Comparison of ENCODE assay signal across 8 mouse cellular contexts in genomic region chr5:146904404-146904803, GRCm38 (mm10). TPM values are rescaled to one million over a fixed set of nuclear protein-coding genes. Genes with fewer than 3 reads are reported as not detected.
A peak's percentile ranks its signal among the peaks of the same experiment; 100 is the strongest.
DNase-seq lines count a peak whose midpoint lies in the region; ATAC-seq lines count a peak whose summit lies in the region.

No protein-coding gene starts in this region.

- intact Hi-C loops in left cerebral cortex, postnatal 25 days (cut with DNase I): loop anchor here (1.0 to 10.0 kb wide), 3 partner anchors 57 to 230 kb away; partner anchors contain the start of gene Rasl11a

- peak; percentile 71 for ATAC-seq in intestine, embryonic 16.5 days

- H3K4me3 ChIP-seq in intestine, embryonic 16.5 days (ENCODE audit: low read length): no peak overlapping the region
- no peak overlapping the region for H3K4me3 ChIP-seq in midbrain, embryonic 10.5 days

- no peak overlapping the region for H3K4me2 ChIP-seq in intestine, embryonic 16.5 days (ENCODE audit: low read depth, low read length)

- peak; percentile 64 to 90 for DNase-seq in adrenal gland, adult (ENCODE audit: inconsistent age in 2 of 2, low spot score in 1 of 2)
- peak; percentile 82 for DNase-seq in embryo, embryonic 10 days (ENCODE audit: low spot score)
- DNase-seq in gastrocnemius, postnatal 10 days: peak; percentile 79
- peak; percentile 78 to 79 for DNase-seq in left cerebral cortex, postnatal 25 days (ENCODE audit: low spot score in 2 of 2)
- DNase-seq in midbrain, embryonic 10.5 days (ENCODE audit: low spot score): peak; percentile 68
- DNase-seq in right cerebral cortex, postnatal 36 days (ENCODE audit: low spot score in 2 of 2): peak; percentile 44
- peak; percentile 55 to 68 for DNase-seq in urinary bladder, postnatal 4 days (ENCODE audit: low spot score in 2 of 2)

- no peak overlapping the region for H3K27ac ChIP-seq in intestine, embryonic 16.5 days (ENCODE audit: low read length)
- H3K27ac ChIP-seq in midbrain, embryonic 10.5 days (replicated peaks): no peak overlapping the region

- 26% methylated on average over 8 of the region's 8 CpGs for WGBS in intestine, embryonic 16.5 days
- 45% methylated on average over 8 of the region's 8 CpGs for WGBS in midbrain, embryonic 10.5 days

- H3K9me3 ChIP-seq in intestine, embryonic 16.5 days (ENCODE audit: control insufficient read depth, low read length): no peaks in the 10 kb centered on the region
- no peaks in the 10 kb centered on the region for H3K9me3 ChIP-seq in midbrain, embryonic 10.5 days (replicated peaks)

- H3K27me3 ChIP-seq in intestine, embryonic 16.5 days (replicated peaks; ENCODE audit: control insufficient read depth, insufficient read depth, low read length): no peaks in the 10 kb centered on the region
- peaks cover 11% of the 10 kb centered on the region for H3K27me3 ChIP-seq in midbrain, embryonic 10.5 days (ENCODE audit: low read depth, poor library complexity, severe bottlenecking)

- no peak overlapping the region for H3K9ac ChIP-seq in intestine, embryonic 16.5 days (ENCODE audit: low read depth, low read length)

- no peaks in the 10 kb centered on the region for H3K36me3 ChIP-seq in intestine, embryonic 16.5 days (ENCODE audit: control insufficient read depth, insufficient read depth, low read length)
- H3K36me3 ChIP-seq in midbrain, embryonic 10.5 days: no peaks in the 10 kb centered on the region

- peaks cover 5% of the 10 kb centered on the region; the same call in 1 of the 2 replicates for H3K4me1 ChIP-seq in intestine, embryonic 16.5 days (ENCODE audit: control insufficient read depth, insufficient read depth, low read length)
- H3K4me1 ChIP-seq in midbrain, embryonic 10.5 days: peaks cover 7% of the 10 kb centered on the region

RNA-seq across cellular contexts. Expression of gene Gtf3a, which starts 44.1 kb away (rescaled TPM):
- 10 to 100 TPM; 31.7 to 33.3 TPM for total RNA-seq in gastrocnemius, postnatal 10 days (2021)
- 127 and 136 TPM in 2 replicates for polyA plus RNA-seq in intestine, embryonic 16.5 days (2015; fragmentation: Nextera tagmentation; extraction: Ambion mirVana)
- 10 to 100 TPM; 25.3 to 25.4 TPM for total RNA-seq in left cerebral cortex, postnatal 25 days (2021)
- polyA plus RNA-seq in midbrain, embryonic 10.5 days (2016; fragmentation: Nextera tagmentation; extraction: Ambion mirVana): 113 and 121 TPM in 2 replicates

RNA-seq across cellular contexts. Expression of gene Mtif3, which starts 59.2 kb away (rescaled TPM):
- 10 to 100 TPM; 21.8 to 27.5 TPM for total RNA-seq in gastrocnemius, postnatal 10 days (2021)
- 28.8 and 31.1 TPM in 2 replicates for polyA plus RNA-seq in intestine, embryonic 16.5 days (2015; fragmentation: Nextera tagmentation; extraction: Ambion mirVana)
- total RNA-seq in left cerebral cortex, postnatal 25 days (2021): 10 to 100 TPM; 20.6 to 20.8 TPM
- 20.8 and 22.6 TPM in 2 replicates for polyA plus RNA-seq in midbrain, embryonic 10.5 days (2016; fragmentation: Nextera tagmentation; extraction: Ambion mirVana)

RNA-seq across cellular contexts. Expression of gene Rasl11a, which starts 59.5 kb away (rescaled TPM):
- total RNA-seq in gastrocnemius, postnatal 10 days (2021): 1 to 10 TPM; 3.9 to 5.1 TPM
- polyA plus RNA-seq in intestine, embryonic 16.5 days (2015; fragmentation: Nextera tagmentation; extraction: Ambion mirVana): 26.5 and 28.3 TPM in 2 replicates
- 10 to 100 TPM in 1 of 2 experiments, 1 to 10 TPM in 1; 7.1 to 11.2 TPM for total RNA-seq in left cerebral cortex, postnatal 25 days (2021)
- polyA plus RNA-seq in midbrain, embryonic 10.5 days (2016; fragmentation: Nextera tagmentation; extraction: Ambion mirVana): 30.1 and 37.2 TPM in 2 replicates
